Mouse (Mus musculus) stomach, embryonic 16.5 days (tissue): ENCODE results near the gene Ncor2. TPM values are rescaled to one million over a fixed set of nuclear protein-coding genes. Genes with fewer than 3 reads are reported as not detected.

ENCODE experiments used
- ATAC-seq: fragments of 200-750 bp; cut with Nextera tagmentation; 2 replicates; pipeline ENCODE4 v1.8.0; 2017; ENCODE audit warnings: moderate number of reproducible peaks, moderate TSS enrichment; ENCODE audit not compliant: insufficient read depth, low FRiP score
- H3K27ac ChIP-seq: fragments of 300-500 bp; sonication (generic); 2 replicates; pipeline ENCODE4 v1.5.1; 2014; ENCODE audit warnings: low read length
- H3K27me3 ChIP-seq: fragments of 300-500 bp; sonication (generic); 2 replicates; pipeline ENCODE4 v1.6.1; 2014; ENCODE audit warnings: low read length, control low read depth, mixed read lengths; ENCODE audit not compliant: control insufficient read depth, insufficient read depth
- H3K36me3 ChIP-seq: fragments of 300-500 bp; sonication (generic); 2 replicates; pipeline ENCODE4 v1.6.1; 2014; ENCODE audit warnings: low read length; ENCODE audit not compliant: control insufficient read depth, insufficient read depth
- H3K4me1 ChIP-seq: fragments of 300-500 bp; sonication (generic); 2 replicates; pipeline ENCODE4 v1.6.1; 2014; ENCODE audit warnings: low read length, control low read depth, mixed read lengths; ENCODE audit not compliant: control insufficient read depth, insufficient read depth
- H3K4me2 ChIP-seq: fragments of 300-500 bp; sonication (generic); 2 replicates; pipeline ENCODE4 v1.6.1; 2014; ENCODE audit warnings: low read depth, low read length, mixed read lengths
- H3K4me3 ChIP-seq: fragments of 300-500 bp; sonication (generic); replicated peaks from 2 replicates; pipeline ENCODE4 v1.5.1; 2014; ENCODE audit warnings: mild to moderate bottlenecking, low read length
- H3K9ac ChIP-seq: fragments of 300-500 bp; sonication (generic); 2 replicates; pipeline ENCODE4 v1.6.1; 2014; ENCODE audit warnings: low read length
- H3K9me3 ChIP-seq: fragments of 300-500 bp; sonication (generic); replicated peaks from 2 replicates; pipeline ENCODE4 v1.6.1; 2016; ENCODE audit warnings: low read length, control low read depth; ENCODE audit not compliant: control insufficient read depth
- WGBS: fragments of 180-500 bp; shearing (Covaris S2); extraction: QIAGEN DNeasy Blood & Tissue Kit; methylation state at CpG from one replicate; pipeline ENCODE4 v1.1.7; 2014; 5-methylcytosine and 5-hydroxymethylcytosine counted together
- polyA plus RNA-seq: library from polyadenylated mRNA; unstranded; fragments of >200 nt; fragmentation: Nextera tagmentation; extraction: Ambion mirVana; gene quantifications from 2 replicates; pipeline ENCODE4 v1.2.1, GENCODE M21; 2015

Ncor2 gene
- polyA plus RNA-seq, 1 experiment from 2014 or later: 24.6 TPM

GRCm38 (mm10) chr5:125107011-125107651 is 71.9 kb downstream of the Ncor2 start:
- Histone ChIP-seq H3K4me2 (no peak overlapping the region), H3K4me3 (no peak overlapping the region), H3K27ac (no peak overlapping the region), H3K27me3 (no peaks in the 10 kb centered on the region), H3K36me3 (peaks cover 25% of the 10 kb centered on the region), H3K9ac (no peak overlapping the region), H3K9me3 (no peaks in the 10 kb centered on the region), H3K4me1 (peaks cover 37% of the 10 kb centered on the region)
- ATAC-seq: no peak
- 62% methylated on average over 11 of the region's 11 CpGs for WGBS

- Histone ChIP-seq H3K27ac (no peak overlapping the region), H3K4me1 (peaks cover 28% of the 10 kb centered on the region)
Measured at GRCm38 (mm10) chr5:125106191-125106590, 72.8 kb downstream of the Ncor2 start.

GRCm38 (mm10) chr5:125104841-125105240 is 74.2 kb downstream of the Ncor2 start:
- ATAC-seq: no peak
- Histone ChIP-seq H3K27ac (no peak overlapping the region), H3K9ac (no peak overlapping the region), H3K4me1 (peaks cover 22% of the 10 kb centered on the region), H3K4me2 (no peak overlapping the region), H3K9me3 (no peaks in the 10 kb centered on the region; the same call in 1 of the 2 replicates), H3K36me3 (peaks cover 31% of the 10 kb centered on the region), H3K4me3 (no peak overlapping the region), H3K27me3 (no peaks in the 10 kb centered on the region)
- WGBS: 63% methylated on average over 6 of the region's 6 CpGs

More at GRCm38 (mm10) chr5:125106191-125106590, 72.8 kb downstream of the Ncor2 start:
- no peaks in the 10 kb centered on the region for H3K27me3 ChIP-seq
- no peak for ATAC-seq
- H3K36me3 ChIP-seq: peaks cover 31% of the 10 kb centered on the region
- no peaks in the 10 kb centered on the region; the same call in 1 of the 2 replicates for H3K9me3 ChIP-seq
- H3K9ac ChIP-seq: no peak overlapping the region
- no peak overlapping the region for H3K4me3 ChIP-seq
- no peak overlapping the region for H3K4me2 ChIP-seq
- WGBS: 80% methylated on average over 16 of the region's 16 CpGs

GRCm38 (mm10) chr5:125103396-125103795 is 75.6 kb downstream of the Ncor2 start:
- H3K4me1 ChIP-seq: peaks cover 22% of the 10 kb centered on the region
- no peak overlapping the region for H3K4me3 ChIP-seq
- H3K27me3 ChIP-seq: no peaks in the 10 kb centered on the region
- H3K9ac ChIP-seq: no peak overlapping the region; the same call in 1 of the 2 replicates
- H3K27ac ChIP-seq: peak overlapping the region; percentile 31; the same call in 1 of the 2 replicates
- peak; percentile 4; the same call in 1 of the 2 replicates for ATAC-seq
- H3K9me3 ChIP-seq: no peaks in the 10 kb centered on the region; the same call in 1 of the 2 replicates
- no peak overlapping the region for H3K4me2 ChIP-seq
- peaks cover 22% of the 10 kb centered on the region for H3K36me3 ChIP-seq
- WGBS: 22% methylated on average over 6 of the region's 6 CpGs

GRCm38 (mm10) chr5:125102907-125103306 is 76.1 kb downstream of the Ncor2 start:
- Histone ChIP-seq H3K27ac (peak overlapping the region; percentile 59), H3K4me3 (no peak overlapping the region), H3K4me1 (peaks cover 22% of the 10 kb centered on the region), H3K36me3 (peaks cover 17% of the 10 kb centered on the region), H3K4me2 (no peak overlapping the region), H3K9me3 (no peaks in the 10 kb centered on the region; the same call in 1 of the 2 replicates), H3K9ac (no peak overlapping the region), H3K27me3 (no peaks in the 10 kb centered on the region)
- 27% methylated on average over 7 of the region's 7 CpGs for WGBS
- peak; percentile 23; the same call in 1 of the 2 replicates for ATAC-seq

- peaks cover 18% of the 10 kb centered on the region; the same call in 1 of the 2 replicates for H3K36me3 ChIP-seq
- peaks cover 22% of the 10 kb centered on the region for H3K4me1 ChIP-seq
- H3K4me3 ChIP-seq: no peak overlapping the region
- 49% methylated on average over 8 of the region's 8 CpGs for WGBS
- H3K9me3 ChIP-seq: no peaks in the 10 kb centered on the region; the same call in 1 of the 2 replicates
- peak overlapping the region; percentile 59 for H3K27ac ChIP-seq
- no peaks in the 10 kb centered on the region for H3K27me3 ChIP-seq
- no peak overlapping the region for H3K4me2 ChIP-seq
- peak; percentile 11; the same call in 1 of the 2 replicates for ATAC-seq
- no peak overlapping the region for H3K9ac ChIP-seq
Measured at GRCm38 (mm10) chr5:125102352-125102751, 76.7 kb downstream of the Ncor2 start.

- Histone ChIP-seq H3K27me3 (no peaks in the 10 kb centered on the region), H3K9ac (no peak overlapping the region), H3K36me3 (peaks cover 22% of the 10 kb centered on the region; the same call in 1 of the 2 replicates), H3K27ac (no peak overlapping the region), H3K4me2 (no peak overlapping the region), H3K9me3 (no peaks in the 10 kb centered on the region; the same call in 1 of the 2 replicates), H3K4me1 (peaks cover 31% of the 10 kb centered on the region), H3K4me3 (no peak overlapping the region)
- 83% methylated on average over 5 of the region's 5 CpGs for WGBS
- ATAC-seq: no peak
Measured at GRCm38 (mm10) chr5:125099785-125100350, 79.2 kb downstream of the Ncor2 start.

GRCm38 (mm10) chr5:125098692-125099091 is 80.3 kb downstream of the Ncor2 start:
- H3K4me1 ChIP-seq: peaks cover 24% of the 10 kb centered on the region
- peaks cover 19% of the 10 kb centered on the region; the same call in 1 of the 2 replicates for H3K36me3 ChIP-seq
- no peak overlapping the region for H3K27ac ChIP-seq
- H3K9ac ChIP-seq: no peak overlapping the region
- H3K27me3 ChIP-seq: no peaks in the 10 kb centered on the region
- WGBS: 82% methylated on average over 9 of the region's 9 CpGs
- no peak overlapping the region for H3K4me2 ChIP-seq
- no peak overlapping the region for H3K4me3 ChIP-seq
- ATAC-seq: no peak
- no peaks in the 10 kb centered on the region; the same call in 1 of the 2 replicates for H3K9me3 ChIP-seq

- H3K27ac ChIP-seq: no peak overlapping the region; the same call in 1 of the 2 replicates
- H3K4me2 ChIP-seq: no peak overlapping the region
- no peaks in the 10 kb centered on the region; the same call in 1 of the 2 replicates for H3K9me3 ChIP-seq
- 70% methylated on average over 11 of the region's 11 CpGs for WGBS
- H3K4me1 ChIP-seq: peaks cover 9% of the 10 kb centered on the region; the same call in 1 of the 2 replicates
- peaks cover 19% of the 10 kb centered on the region for H3K36me3 ChIP-seq
- peak; percentile 22; the same call in 1 of the 2 replicates for ATAC-seq
- H3K9ac ChIP-seq: no peak overlapping the region
- no peak overlapping the region for H3K4me3 ChIP-seq
- H3K27me3 ChIP-seq: no peaks in the 10 kb centered on the region
Measured at GRCm38 (mm10) chr5:125096368-125096767, 82.7 kb downstream of the Ncor2 start.
